Mouse (Mus musculus) ovary, postnatal 10 days (tissue): ENCODE data around the gene Adarb1.

ENCODE experiments used
- DNase-seq: peaks from one replicate; pipeline ENCODE4 v3.0.0; 2022; ENCODE audit warnings: low spot score

Gene Adarb1

GRCm38 (mm10) chr10:77381191-77381590 lies 36.9 kb downstream of the Adarb1 start:
- DNase-seq = no peak

DNA sequence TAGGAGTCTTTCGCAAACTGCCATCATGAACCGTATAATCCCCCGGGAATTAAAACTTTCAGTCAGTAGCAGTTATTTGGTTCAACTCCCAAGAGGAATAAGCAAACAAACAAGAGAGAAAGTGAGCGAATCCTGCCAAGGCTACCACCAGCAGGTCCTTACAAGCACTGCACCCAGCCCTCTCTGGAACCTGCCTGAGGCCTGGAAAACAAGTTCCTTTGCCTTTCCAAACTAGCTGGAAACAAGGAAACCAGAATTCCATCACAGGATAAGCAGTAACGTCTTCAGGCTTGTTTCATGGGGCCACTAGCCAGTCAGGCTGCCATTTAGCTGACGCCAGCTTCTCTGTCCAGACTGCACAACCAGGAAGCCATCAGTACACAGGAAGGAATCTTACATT lies 37.4 kb downstream of the Adarb1 start:
- no peak for DNase-seq

DNA sequence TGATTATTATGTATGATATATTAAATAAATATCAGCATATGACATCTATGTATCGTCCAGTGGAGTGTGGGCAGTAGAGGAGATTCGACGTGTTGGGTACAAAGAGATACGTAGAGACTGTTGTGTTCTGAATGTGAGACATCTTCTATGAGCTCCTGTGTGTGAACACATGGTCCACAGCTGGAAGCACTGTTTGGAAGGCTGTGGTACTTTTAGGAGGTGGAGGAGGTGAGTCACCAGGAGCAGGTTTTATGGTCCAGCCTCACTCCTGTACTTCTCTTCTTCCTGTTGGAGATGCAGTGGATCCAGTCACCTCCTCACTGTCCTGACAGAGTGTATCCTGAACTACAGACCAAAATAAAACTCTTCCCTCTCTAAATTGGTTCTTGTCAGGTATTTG lies 38.9 kb downstream of the Adarb1 start:
- no peak for DNase-seq

DNA sequence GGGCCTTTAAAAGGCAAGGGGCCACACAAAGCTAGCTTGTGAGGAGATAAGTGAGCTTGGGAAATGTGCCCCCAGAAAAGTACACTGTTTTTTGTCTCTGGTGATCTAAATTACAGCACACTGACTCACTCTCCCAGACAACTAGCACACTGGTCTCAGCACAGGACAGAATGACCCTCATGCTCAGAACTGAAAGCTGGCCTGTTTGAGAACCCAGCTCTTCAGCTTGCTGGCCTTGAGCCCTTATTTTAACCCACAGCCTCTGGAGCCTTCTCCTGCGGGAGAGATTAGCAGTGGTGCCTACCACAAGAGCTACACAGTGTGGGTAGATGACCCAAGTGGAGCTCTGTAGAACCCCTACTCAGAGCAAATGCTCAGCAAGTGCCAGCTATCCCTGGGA lies 42.0 kb downstream of the Adarb1 start:
- no peak for DNase-seq

DNA sequence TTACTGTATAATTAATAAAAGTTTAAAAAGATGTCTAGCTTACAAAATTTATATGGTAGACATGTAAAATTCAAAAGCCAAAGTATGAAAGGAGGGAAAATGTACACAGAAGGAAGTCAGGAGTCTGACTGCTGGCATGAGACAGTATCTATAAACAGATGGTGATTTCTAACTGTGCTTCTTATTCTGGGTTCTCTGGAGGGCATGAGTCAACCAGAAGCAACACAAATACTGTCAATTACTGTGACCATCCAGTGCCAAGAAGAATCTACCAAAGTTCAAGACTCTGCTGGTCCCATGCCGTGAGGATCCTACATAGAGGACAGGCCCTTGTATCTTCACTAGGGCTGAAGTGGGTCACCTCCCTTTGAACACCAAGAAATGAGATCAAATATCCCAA lies 43.1 kb downstream of the Adarb1 start:
- no peak for DNase-seq

GRCm38 (mm10) chr10:77374407-77374806 lies 43.7 kb downstream of the Adarb1 start:
- no peak for DNase-seq

- DNase-seq = no peak
These were observed 47.9 kb downstream of the Adarb1 start for GRCm38 (mm10) chr10:77370129-77370528.

- DNase-seq = no peak
These were observed 50.1 kb downstream of the Adarb1 start for GRCm38 (mm10) chr10:77367973-77368372.

DNA sequence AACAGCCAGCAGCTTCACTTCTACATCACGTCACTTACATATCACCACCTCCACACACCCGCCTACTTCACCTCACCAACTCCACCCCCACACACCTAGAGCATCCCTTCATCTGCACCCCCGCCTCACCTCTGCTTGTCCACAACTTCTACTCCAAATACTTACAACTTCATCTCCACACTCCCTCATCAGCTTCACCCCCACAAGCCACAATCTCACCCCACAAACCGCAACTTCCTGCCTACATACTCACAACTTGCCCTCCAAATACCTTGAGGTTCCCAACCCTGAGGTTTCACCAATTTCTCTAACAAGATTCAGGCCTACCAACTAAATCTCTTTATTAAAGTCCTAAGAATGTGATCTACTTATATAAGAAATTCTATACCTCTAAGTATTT lies 51.1 kb downstream of the Adarb1 start:
- DNase-seq = no peak

- no peak for DNase-seq
These were observed 52.9 kb downstream of the Adarb1 start for GRCm38 (mm10) chr10:77365212-77365611.

DNA sequence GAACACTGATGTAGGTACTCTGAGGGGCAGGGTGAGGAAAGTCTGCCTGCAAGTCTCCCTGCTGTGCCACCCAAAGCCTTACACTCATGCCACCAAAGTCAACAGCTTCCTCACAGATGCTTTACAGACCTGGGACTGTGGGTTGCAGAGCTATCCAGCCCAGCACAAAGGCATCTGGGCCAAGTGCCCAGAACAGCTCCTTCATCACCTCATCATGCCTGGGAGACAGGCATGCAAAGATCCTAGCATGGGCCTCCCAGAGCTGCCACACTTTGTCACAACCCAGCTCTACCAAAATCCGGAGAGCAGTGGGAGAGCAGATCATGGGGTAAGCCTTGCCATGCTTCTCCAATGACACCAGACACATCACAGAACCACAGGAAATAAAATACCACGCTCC lies 57.6 kb downstream of the Adarb1 start:
- DNase-seq = no peak

DNA sequence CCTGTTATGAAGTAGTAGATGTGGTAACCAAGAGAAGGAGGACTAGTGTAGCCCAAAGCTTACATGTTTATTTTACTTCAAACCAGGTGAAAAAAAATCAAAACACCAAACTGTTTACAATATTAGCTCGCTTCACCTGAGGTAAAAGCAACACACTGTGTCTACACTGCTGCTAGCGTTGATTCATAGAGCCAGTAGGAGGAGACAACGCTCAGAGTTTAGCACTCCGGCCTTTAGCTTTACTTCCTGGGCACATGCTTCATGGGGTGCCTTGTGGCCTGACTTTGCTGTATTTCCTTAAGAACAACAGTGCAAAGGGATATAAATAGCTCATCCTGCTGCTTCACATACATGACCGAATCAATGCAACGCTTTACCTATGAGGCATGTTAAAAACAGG lies 60.1 kb downstream of the Adarb1 start:
- DNase-seq = no peak

GRCm38 (mm10) chr10:77353031-77353745 lies 64.9 kb downstream of the Adarb1 start:
- peak; percentile 42 for DNase-seq

DNA sequence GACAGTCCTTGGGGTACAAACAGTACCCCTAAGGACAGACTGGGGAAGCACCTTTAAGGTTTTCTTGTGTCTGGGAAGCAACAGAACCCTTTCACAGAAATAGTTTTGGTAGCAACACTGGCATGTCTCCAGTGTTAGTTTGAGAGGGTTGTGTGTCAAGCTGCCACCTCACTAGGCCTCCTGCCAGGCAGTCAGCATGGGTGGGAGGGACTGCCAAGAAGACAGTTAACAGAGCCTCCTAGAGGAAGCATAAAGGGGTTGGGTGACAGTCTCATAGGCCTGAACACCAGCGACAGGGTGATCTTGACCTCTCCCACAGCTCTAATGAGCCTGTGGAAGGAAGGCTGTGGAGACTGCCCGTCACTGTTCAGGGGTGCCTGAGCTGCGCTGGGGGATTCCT lies 75.2 kb downstream of the Adarb1 start:
- DNase-seq = no peak

GRCm38 (mm10) chr10:77341711-77342110 lies 76.4 kb downstream of the Adarb1 start:
- DNase-seq = no peak

- no peak for DNase-seq
These were observed 77.0 kb downstream of the Adarb1 start for GRCm38 (mm10) chr10:77341059-77341458.

DNA sequence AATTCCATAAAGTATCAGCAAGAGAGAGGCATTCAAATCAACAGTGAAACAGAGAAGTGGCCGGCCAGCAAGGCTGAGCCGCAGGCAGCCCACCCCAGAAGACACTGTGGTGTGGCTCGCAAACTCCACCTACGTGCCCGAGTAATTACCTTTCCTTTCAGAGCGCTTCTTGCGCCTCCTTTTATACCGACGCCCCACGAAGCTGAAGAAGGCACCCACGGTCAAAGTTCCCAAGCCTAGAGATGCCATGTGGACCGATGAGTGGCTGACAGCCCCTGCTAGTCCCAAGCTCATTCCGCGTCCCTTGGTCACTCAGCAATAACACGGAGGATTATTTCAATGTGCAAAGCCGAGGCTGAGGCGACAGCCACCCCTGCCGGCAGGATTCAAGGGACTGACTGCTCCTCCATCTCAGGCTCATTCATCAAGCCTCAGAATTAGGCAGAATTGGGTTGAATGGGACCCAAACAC lies 78.2 kb downstream of the Adarb1 start:
- DNase-seq = no peak

DNA sequence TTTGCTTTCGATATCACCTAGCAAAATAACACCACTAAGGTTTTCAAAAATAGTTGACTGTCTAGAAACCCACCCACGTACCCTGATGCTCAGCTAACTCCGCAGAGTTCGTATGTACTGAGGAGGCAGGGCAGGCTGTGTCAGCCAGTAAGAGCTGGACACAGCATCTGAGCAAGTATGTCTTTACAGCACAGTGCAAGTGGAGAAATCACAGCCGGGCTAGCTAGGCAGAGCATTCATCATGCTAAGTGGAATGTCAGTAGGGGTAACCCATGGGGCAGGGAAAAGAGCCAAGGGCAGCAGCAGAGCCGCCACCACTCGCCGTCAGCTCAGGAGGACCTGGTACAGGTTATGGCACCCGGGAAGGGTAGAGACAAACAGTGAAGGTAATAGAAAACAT lies 84.6 kb downstream of the Adarb1 start:
- DNase-seq = no peak

GRCm38 (mm10) chr10:77329446-77330094 lies 88.5 kb downstream of the Adarb1 start:
- DNase-seq = no peak

- DNase-seq = no peak
These were observed 93.4 kb downstream of the Adarb1 start for GRCm38 (mm10) chr10:77324716-77325115.

GRCm38 (mm10) chr10:77321611-77322010 lies 96.5 kb downstream of the Adarb1 start:
- no peak for DNase-seq

DNA sequence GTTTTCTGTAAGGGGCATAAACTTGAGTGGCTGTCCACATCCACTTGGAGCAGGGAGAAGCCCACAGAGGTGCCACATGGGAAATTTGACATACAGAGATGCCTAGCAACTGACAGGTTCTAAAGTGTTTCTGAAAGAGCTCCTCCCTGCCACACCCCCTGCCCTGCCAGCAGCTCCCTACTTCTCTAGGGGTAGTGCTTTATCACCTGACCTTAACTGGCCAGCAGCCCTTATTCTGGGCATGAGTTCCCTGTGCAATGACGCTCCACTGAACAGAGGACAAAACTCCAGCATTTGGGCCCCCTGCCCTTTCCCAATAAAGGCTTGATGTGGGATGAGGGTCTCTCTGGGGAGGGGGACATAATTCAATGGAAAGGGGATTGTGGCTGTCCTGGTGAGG lies 97.1 kb downstream of the Adarb1 start:
- DNase-seq = no peak

DNA sequence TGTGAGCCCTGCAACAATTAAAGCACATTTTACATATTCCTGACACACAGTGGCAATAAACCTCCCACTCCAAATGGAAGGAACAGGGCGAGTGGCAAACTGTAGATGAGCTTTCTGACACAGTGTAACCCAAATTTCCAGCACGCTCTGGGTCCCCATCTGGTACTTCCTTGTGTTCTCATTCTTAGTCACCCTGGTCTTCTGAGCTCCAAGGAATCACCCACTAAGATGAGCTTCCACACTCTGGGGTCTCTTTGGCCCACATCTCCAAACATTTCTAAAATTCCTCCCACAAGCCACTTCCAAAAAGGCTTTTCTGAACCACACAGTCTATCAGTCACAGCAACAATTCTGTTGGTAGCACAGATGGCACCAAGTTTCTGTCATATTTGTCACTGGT lies 102.4 kb downstream of the Adarb1 start:
- no peak for DNase-seq

DNA sequence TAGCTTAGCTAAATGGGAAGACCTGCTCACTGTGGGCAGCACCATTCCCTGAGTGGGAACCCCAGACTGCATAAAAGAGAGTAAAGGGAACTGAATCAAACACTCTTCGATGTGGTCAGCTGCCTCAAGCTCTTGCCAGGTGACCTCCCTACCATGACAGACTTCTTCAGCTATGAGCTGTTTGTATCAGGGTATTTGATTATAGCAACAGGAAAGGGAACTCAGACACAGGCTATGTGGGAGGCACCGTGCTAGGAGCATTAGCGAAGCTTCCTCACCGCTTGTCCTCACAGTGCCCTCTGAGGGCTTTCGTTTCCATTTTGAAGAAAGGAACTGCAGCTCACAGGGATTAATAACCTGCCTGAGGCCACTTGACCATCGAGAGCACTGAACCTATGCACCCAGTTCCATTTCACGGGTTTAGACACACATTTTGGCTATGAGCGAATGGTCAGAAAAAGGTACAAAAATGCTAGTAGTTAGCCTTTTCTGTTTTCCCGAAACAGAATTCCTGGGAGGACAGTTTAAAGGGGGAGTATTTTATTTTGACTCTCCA lies 103.3 kb downstream of the Adarb1 start:
- no peak for DNase-seq
